Mouse (Mus musculus): ENCODE measurements at regions not wholly inside any gene's neighbourhood (a gene's known extent, or its start where the extent isn't known, plus 50 kb on each side); places are given as distances from the start of the nearest gene placed in this dataset.
A peak's percentile ranks its signal among the peaks of the same experiment; 100 is the strongest.

GRCm38 (mm10) chr2:128368534-128369273 is 222.3 kb upstream of the Spdye4c start:
- Histone ChIP-seq H3K27me3 (no peaks in the 10 kb centered on the region), H3K36me3 (replicated peaks) (no peaks in the 10 kb centered on the region), H3K4me1 (peaks cover 9% of the 10 kb centered on the region), H3K9ac (no peak overlapping the region), H3K27ac (no peak overlapping the region), H3K9me3 (no peaks in the 10 kb centered on the region), H3K4me2 (no peak overlapping the region), H3K4me3 (replicated peaks) (no peak overlapping the region)
- no peak for ATAC-seq (ENCODE audit: low FRiP score)
- 71% methylated on average over 7 of the region's 7 CpGs for WGBS

GRCm38 (mm10) chr2:128370821-128371220 is 220.2 kb upstream of the Spdye4c start:
- no peaks in the 10 kb centered on the region for H3K36me3 ChIP-seq (replicated peaks)
- 86% methylated on average over 10 of the region's 10 CpGs for WGBS
- no peak overlapping the region for H3K27ac ChIP-seq
- peaks cover 15% of the 10 kb centered on the region for H3K4me1 ChIP-seq
- H3K4me3 ChIP-seq (replicated peaks) = no peak overlapping the region
- no peak overlapping the region for H3K4me2 ChIP-seq
- H3K9me3 ChIP-seq = no peaks in the 10 kb centered on the region
- no peaks in the 10 kb centered on the region for H3K27me3 ChIP-seq
- no peak for ATAC-seq (ENCODE audit: low FRiP score)
- no peak overlapping the region for H3K9ac ChIP-seq

GRCm38 (mm10) chr2:128372204-128372603 is 218.8 kb upstream of the Spdye4c start:
- Histone ChIP-seq H3K4me3 (replicated peaks) (no peak overlapping the region), H3K4me2 (no peak overlapping the region), H3K27me3 (no peaks in the 10 kb centered on the region), H3K27ac (no peak overlapping the region), H3K4me1 (peaks cover 15% of the 10 kb centered on the region), H3K36me3 (replicated peaks) (no peaks in the 10 kb centered on the region), H3K9ac (no peak overlapping the region), H3K9me3 (no peaks in the 10 kb centered on the region)
- WGBS = 88% methylated on average over 13 of the region's 13 CpGs
- no peak for ATAC-seq (ENCODE audit: low FRiP score)

GRCm38 (mm10) chr2:128373363-128374252 is 217.4 kb upstream of the Spdye4c start:
- WGBS = 32% methylated on average over 12 of the region's 12 CpGs
- Histone ChIP-seq H3K4me1 (peaks cover 15% of the 10 kb centered on the region), H3K9me3 (no peaks in the 10 kb centered on the region), H3K36me3 (replicated peaks) (no peaks in the 10 kb centered on the region), H3K4me2 (no peak overlapping the region; the same call in 1 of the 2 replicates), H3K9ac (no peak overlapping the region; the same call in 1 of the 2 replicates), H3K27ac (0 out of 2 replicates have a peak overlapping the region, but pooled peaks have one; percentile 14), H3K27me3 (no peaks in the 10 kb centered on the region), H3K4me3 (replicated peaks) (no peak overlapping the region)
- no peak; the same call in 1 of the 2 replicates for ATAC-seq (ENCODE audit: low FRiP score)

GRCm38 (mm10) chr2:128374253-128374566 is 216.8 kb upstream of the Spdye4c start:
- Histone ChIP-seq H3K27ac (no peak overlapping the region), H3K4me3 (replicated peaks) (no peak overlapping the region), H3K27me3 (no peaks in the 10 kb centered on the region), H3K4me2 (no peak overlapping the region), H3K36me3 (replicated peaks) (no peaks in the 10 kb centered on the region), H3K9me3 (no peaks in the 10 kb centered on the region), H3K4me1 (peaks cover 15% of the 10 kb centered on the region), H3K9ac (no peak overlapping the region; the same call in 1 of the 2 replicates)
- no peak for ATAC-seq (ENCODE audit: low FRiP score)
- 89% methylated on average over 2 of the region's 2 CpGs for WGBS

GRCm38 (mm10) chr2:128374926-128375325 is 216.1 kb upstream of the Spdye4c start:
- H3K36me3 ChIP-seq (replicated peaks) = no peaks in the 10 kb centered on the region
- no peak overlapping the region for H3K27ac ChIP-seq
- no peak overlapping the region for H3K4me2 ChIP-seq
- H3K27me3 ChIP-seq = 0 out of 2 replicates have a peak, but pooled peaks cover 4% of the 10 kb centered on the region
- no peaks in the 10 kb centered on the region for H3K9me3 ChIP-seq
- 96% methylated on average over 5 of the region's 5 CpGs for WGBS
- H3K4me1 ChIP-seq = peaks cover 20% of the 10 kb centered on the region
- no peak overlapping the region for H3K9ac ChIP-seq
- no peak overlapping the region for H3K4me3 ChIP-seq (replicated peaks)
- no peak for ATAC-seq (ENCODE audit: low FRiP score)

- WGBS = 93% methylated on average over 3 of the region's 3 CpGs
- ATAC-seq (ENCODE audit: low FRiP score) = no peak
- no peak overlapping the region for H3K4me2 ChIP-seq
These were observed 215.2 kb upstream of the Spdye4c start for GRCm38 (mm10) chr2:128375827-128376226.

GRCm38 (mm10) chr2:128377176-128377575 is 213.8 kb upstream of the Spdye4c start:
- H3K9me3 ChIP-seq = no peaks in the 10 kb centered on the region
- H3K4me2 ChIP-seq = no peak overlapping the region
- no peak overlapping the region for H3K27ac ChIP-seq
- no peak overlapping the region for H3K9ac ChIP-seq
- H3K4me1 ChIP-seq = peaks cover 27% of the 10 kb centered on the region
- WGBS = 74% methylated on average over 6 of the region's 6 CpGs
- H3K27me3 ChIP-seq = peaks cover 15% of the 10 kb centered on the region
- no peak for ATAC-seq (ENCODE audit: low FRiP score)
- no peak overlapping the region for H3K4me3 ChIP-seq (replicated peaks)
- no peaks in the 10 kb centered on the region for H3K36me3 ChIP-seq (replicated peaks)

More at GRCm38 (mm10) chr2:128375827-128376226, 215.2 kb upstream of the Spdye4c start:
- Histone ChIP-seq H3K27me3 (peaks cover 11% of the 10 kb centered on the region; the same call in 1 of the 2 replicates), H3K36me3 (replicated peaks) (no peaks in the 10 kb centered on the region), H3K9ac (no peak overlapping the region), H3K4me1 (peaks cover 27% of the 10 kb centered on the region), H3K27ac (no peak overlapping the region), H3K4me3 (replicated peaks) (no peak overlapping the region), H3K9me3 (no peaks in the 10 kb centered on the region)

GRCm38 (mm10) chr2:128377680-128378079 is 213.3 kb upstream of the Spdye4c start:
- Histone ChIP-seq H3K4me1 (peaks cover 27% of the 10 kb centered on the region), H3K27ac (no peak overlapping the region), H3K4me2 (no peak overlapping the region), H3K4me3 (replicated peaks) (no peak overlapping the region), H3K9me3 (no peaks in the 10 kb centered on the region), H3K9ac (no peak overlapping the region), H3K27me3 (peaks cover 16% of the 10 kb centered on the region), H3K36me3 (replicated peaks) (no peaks in the 10 kb centered on the region)
- no peak for ATAC-seq (ENCODE audit: low FRiP score)
- 69% methylated on average over 10 of the region's 10 CpGs for WGBS

GRCm38 (mm10) chr2:128378456-128378855 is 212.6 kb upstream of the Spdye4c start:
- Histone ChIP-seq H3K9ac (no peak overlapping the region), H3K4me3 (replicated peaks) (no peak overlapping the region), H3K27me3 (peaks cover 16% of the 10 kb centered on the region), H3K36me3 (replicated peaks) (no peaks in the 10 kb centered on the region), H3K4me2 (no peak overlapping the region), H3K27ac (no peak overlapping the region), H3K4me1 (peaks cover 21% of the 10 kb centered on the region), H3K9me3 (no peaks in the 10 kb centered on the region)
- ATAC-seq (ENCODE audit: low FRiP score) = no peak
- WGBS = 73% methylated on average over 7 of the region's 7 CpGs

- WGBS = 83% methylated on average over 8 of the region's 8 CpGs
- Histone ChIP-seq H3K27me3 (peaks cover 16% of the 10 kb centered on the region), H3K27ac (no peak overlapping the region), H3K36me3 (replicated peaks) (no peaks in the 10 kb centered on the region), H3K9me3 (no peaks in the 10 kb centered on the region), H3K9ac (no peak overlapping the region), H3K4me3 (replicated peaks) (no peak overlapping the region), H3K4me2 (no peak overlapping the region), H3K4me1 (peaks cover 18% of the 10 kb centered on the region)
- no peak for ATAC-seq (ENCODE audit: low FRiP score)
These were observed 211.9 kb upstream of the Spdye4c start for GRCm38 (mm10) chr2:128379151-128379550.

- peaks cover 19% of the 10 kb centered on the region for H3K4me1 ChIP-seq
- WGBS = 44% methylated on average over 8 of the region's 8 CpGs
- no peak overlapping the region for H3K27ac ChIP-seq
- H3K27me3 ChIP-seq = peaks cover 16% of the 10 kb centered on the region
- H3K9ac ChIP-seq = no peak overlapping the region
- no peaks in the 10 kb centered on the region for H3K9me3 ChIP-seq
- no peaks in the 10 kb centered on the region for H3K36me3 ChIP-seq (replicated peaks)
- no peak overlapping the region for H3K4me2 ChIP-seq
- no peak overlapping the region for H3K4me3 ChIP-seq (replicated peaks)
- no peak for ATAC-seq (ENCODE audit: low FRiP score)
These were observed 211.5 kb upstream of the Spdye4c start for GRCm38 (mm10) chr2:128379554-128379953.

Data from forebrain, embryonic 12.5 days (tissue).